Mouse (Mus musculus) gastrocnemius, postnatal 36 days (tissue): Measurements from ENCODE around the gene Cd6. TPM values are rescaled to one million over a fixed set of nuclear protein-coding genes. Genes with fewer than 3 reads are reported as not detected.

Experiments used
- DNase-seq, 2 experiments: peaks; one replicate each; pipeline ENCODE4 v3.0.0; 2022
- intact Hi-C: fragments of 180-260 bp; cut with DNase I; formaldehyde crosslinking; loops from one replicate; pipeline ENCODE4 v1.15.1; 2025
- total RNA-seq, 2 experiments: library from RNA; stranded (reverse); gene quantifications; 2 replicates each; pipeline ENCODE4 v1.2.3; 2021

Cd6 gene
- total RNA-seq, 2 experiments from 2014 or later = 0.87 TPM; not detected in 1

DNA sequence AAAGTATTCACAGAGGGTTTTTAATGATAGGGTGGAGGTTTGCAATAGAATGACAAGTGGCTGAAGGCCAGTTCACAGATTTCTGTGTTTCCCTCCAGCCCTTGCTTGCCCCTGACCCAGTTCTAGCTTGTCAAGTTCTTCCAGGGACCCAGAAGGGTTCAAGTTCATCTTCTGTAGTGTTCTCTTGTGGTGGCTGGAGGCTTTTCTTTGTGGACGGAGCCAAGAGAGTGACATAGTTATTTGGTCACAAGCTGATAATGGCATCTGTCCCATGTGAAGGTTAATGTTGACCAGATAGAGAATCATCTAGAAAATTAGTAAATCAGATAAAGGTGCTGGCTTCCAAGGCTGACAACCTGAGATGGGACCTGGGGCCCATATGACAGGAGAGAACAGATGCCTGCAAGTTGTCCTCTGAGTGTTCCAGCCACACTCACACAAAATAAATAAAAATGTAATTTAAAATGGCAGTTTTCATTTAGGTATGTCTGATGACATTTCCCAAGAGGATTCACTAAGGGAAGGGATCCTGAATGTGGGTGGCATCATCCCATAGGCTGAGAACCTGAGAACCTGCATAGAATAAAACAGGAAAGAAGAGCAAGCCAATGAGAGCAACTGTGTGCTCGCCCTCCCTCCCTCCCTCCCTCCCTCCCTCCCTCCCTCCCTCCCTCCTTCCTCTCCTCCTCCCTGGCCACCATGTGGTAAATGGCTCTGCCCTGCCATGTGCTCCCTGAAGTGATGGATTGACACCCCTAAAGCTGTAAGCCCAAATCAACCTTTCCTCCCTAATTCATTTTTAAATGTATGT, 24.8 kb downstream of the Cd6 start:
- no peak for DNase-seq
- intact Hi-C loops = no loop called here

DNA sequence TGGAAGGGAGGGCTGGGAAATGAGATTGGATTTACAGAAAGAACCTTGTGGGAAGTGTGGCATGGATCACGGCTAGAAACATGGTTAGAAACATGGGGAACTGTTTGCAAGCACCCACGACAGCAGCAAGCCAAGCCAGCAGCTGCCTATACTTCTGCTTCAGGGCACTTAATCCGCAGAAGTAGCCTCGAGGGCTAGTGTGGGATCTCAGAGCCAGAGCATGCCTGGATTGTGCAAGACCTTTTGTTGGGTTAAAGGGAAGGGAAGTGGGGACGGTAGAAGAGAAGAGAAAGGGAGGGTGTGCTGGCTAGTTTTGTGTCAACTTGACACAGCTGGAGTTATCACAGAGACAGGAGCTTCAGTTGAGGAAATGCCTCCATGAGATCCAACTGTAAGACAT, 26.1 kb downstream of the Cd6 start:
- no peak for DNase-seq
- intact Hi-C loops = no loop called here

DNA sequence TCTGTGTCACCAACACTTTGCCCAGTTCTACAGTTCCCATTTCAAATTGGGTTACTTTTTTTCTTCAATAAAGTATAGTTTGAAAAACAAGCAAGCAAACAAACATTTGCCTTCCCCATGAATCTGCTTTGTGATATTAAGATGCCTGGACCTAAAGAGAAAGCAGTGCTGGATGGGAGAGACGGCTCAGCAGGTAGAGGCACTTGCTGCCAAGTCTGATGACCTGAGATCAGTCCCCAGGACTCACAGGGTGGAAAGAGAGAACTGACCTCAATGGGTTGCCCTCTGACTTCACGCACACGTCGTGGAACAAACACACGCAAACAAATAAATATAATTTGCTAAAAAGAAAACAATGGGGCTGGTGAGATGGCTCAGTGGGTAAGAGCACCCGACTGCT, 28.0 kb downstream of the Cd6 start:
- no peak for DNase-seq

DNA sequence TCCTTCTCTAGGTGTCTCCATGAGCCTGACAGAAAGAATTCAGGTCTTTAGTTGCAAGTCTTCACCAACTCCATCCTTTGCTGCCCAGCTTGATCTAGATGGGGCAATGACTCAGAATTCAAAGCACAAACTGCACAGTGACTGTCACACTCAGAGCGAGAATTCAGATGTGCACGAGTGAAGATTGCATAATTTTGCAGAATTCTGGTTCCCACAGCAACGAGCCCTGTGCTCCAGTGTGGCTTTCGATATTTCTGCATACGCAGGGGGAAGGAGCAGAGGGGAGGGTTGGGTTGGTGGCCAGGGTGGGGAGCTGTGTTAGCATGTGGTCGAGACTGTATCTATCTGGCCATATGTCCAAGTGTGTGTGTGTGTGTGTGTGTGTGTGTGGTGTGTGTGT, 28.8 kb downstream of the Cd6 start:
- DNase-seq = no peak
- intact Hi-C loops = no loop called here

More for the DNA sequence above, 28.0 kb downstream of the Cd6 start:
- intact Hi-C loops = no loop called here

DNA sequence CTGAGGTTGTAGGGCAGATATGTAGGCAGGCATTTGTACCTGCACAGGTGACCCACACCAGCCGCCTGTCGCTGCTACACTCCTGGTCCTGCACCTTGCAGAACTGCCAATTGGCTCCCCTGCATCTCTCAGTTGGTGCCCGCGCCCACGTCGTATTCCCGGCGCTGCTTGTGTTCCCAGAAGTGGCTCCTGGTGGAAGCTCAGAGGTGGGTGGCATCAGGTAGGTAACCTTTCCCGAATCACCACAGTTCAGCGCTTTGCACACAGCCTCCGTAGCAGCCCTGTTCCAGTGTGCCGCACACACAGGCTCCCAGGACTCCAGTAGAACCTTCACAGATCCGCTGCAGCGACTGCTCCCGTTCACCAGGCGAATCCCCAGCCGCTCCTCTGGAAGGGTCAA, 30.7 kb downstream of the Cd6 start:
- intact Hi-C loops = no loop called here
- no peak for DNase-seq

DNA sequence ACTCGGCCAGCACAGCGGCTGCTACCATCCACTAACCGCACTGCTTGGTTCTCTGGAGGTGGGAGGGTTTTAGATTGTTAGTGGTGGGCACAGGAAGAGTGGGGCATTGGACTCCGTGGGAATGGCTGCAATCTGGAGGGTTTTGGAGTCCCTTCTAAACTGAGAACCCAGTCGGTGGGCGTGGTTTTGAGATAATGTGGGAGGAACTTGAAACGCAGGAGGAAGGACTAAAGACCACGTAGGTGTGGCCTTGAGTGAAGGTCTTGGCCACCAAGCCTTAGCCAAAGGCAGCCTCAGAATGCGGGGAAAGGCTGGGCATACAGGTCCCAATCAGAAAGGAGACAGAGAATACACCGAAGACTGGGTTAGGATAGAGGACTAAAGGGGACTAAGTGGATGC, 31.3 kb downstream of the Cd6 start:
- DNase-seq = no peak
- intact Hi-C loops = no loop called here

DNA sequence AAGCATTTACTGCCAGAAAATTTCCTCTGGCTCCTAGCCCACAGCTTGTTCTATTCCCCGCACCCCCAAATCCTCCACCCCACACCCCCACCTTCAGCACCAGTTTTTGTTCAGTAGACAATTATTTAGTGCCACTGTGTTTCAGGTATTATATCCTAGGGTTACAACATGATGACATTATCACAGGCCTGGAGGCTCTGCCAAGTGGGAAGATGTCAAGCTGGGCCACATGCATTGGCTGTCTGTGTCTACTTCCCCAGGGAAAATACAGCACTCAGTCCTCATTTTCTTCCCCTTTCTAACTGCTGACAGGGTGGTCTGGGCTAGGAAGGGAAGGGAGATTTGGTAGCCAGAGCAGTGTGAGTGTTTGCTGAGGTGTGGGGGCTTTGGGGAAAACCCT, 34.9 kb downstream of the Cd6 start:
- DNase-seq = no peak
- intact Hi-C loops = loop anchor here (5.0 kb wide), 1 partner anchor 68 kb away; no protein-coding TSS in a partner anchor

DNA sequence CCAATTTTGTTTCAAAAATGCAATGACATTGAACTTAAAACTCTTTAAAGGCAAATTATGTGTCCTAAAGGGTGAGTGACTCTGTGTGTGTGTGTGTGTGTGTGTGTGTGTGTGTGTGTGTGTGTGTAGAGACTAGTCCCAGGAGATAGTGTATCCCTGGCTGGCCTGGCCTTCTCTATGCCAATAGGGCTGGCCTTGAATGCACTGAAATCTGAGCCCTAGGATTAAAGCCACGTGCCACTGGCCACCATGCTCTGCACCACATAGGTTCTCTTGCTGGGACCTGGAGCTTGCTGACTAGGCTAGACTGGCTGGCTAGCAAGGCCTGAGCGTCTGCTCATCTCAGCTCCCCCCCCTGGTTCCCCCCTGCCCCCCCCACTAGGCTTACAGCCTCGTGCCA, 36.8 kb downstream of the Cd6 start:
- DNase-seq = peak; percentile 29 to 31
- intact Hi-C loops = loop anchor here (5.0 kb wide), 1 partner anchor 66 kb away; no protein-coding TSS in a partner anchor

DNA sequence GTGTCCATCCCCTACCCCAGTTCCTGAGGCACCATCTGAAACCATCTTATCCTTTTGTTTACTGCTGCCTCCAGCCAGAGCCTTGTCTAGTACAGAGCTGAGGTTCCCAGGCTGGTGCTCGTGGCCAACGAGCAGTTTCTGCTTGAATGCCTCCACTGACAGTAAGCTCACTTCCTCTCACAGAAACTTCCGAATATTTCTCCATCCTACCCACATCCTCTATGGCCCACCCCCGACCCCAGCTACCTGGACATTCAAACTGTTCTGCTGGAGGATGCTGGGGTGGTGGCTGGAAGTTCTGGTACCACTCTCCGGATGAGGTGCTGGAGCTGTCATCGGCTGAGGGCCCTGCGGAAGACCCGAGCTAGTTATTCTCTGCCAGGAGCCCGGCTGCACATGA, 39.5 kb downstream of the Cd6 start:
- DNase-seq = no peak
- intact Hi-C loops = loop anchor here (5.0 kb wide), 1 partner anchor 63 kb away; no protein-coding TSS in a partner anchor

DNA sequence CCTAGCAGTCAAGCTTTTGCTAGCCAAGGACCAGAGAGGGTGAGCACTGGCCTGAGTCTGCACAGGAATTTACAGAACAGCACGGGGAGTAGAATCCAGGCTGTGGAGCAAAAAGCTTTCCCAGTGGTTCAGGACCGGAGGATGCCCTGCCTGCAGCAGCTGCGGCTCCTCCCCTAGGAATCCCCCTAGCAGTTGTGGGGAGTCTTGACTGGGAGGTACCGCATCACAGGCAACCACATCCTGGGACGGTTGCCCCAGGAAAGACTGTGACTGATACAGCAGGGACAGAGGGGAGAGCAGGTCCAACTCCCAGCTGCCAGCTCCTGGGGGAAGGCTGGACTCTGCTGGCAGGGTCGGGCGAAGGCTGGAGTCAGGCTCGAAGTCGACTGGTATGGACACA, 41.6 kb downstream of the Cd6 start:
- no peak for DNase-seq
- intact Hi-C loops = no loop called here

DNA sequence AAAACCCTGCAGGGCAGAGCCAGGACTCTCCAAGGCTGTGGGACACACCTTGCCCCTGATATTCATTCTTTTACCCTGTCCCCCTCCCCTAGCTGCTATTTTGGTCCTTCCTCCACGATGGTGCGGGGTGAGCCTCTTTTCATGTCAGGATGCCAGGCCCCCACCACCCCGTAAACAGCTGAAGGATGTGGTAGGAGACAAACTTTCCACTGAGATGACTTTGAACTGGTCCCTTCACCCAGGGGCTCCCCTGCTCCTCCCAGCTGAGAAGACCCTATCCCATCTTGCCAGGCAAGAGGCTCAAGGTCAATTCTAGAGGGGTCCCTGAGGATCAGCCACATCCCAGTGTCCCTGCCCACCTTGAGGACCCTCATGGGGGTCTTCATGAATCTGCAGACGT, 42.5 kb downstream of the Cd6 start:
- intact Hi-C loops = no loop called here
- DNase-seq = no peak

DNA sequence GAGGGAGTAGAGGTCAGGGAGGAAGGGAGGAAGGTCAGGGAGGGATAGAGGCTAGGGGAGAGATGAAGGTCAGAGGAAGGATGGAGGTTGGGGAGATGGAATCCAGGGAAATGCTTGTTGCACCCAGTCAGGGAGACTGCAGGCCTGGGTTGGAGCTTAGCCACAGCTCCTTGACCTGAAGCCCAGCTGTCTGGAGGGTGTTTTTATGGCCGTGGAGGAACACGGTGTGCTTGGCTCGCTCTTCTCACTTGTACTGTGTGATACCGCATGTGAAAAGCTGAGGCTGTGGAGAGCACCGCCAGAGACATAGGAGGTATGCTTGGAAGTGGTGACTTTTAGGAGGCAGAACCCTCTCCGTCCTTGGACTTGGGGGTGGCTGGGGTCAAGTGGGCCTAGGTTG, 43.1 kb downstream of the Cd6 start:
- peak; percentile 46 to 58 for DNase-seq
- intact Hi-C loops = no loop called here

DNA sequence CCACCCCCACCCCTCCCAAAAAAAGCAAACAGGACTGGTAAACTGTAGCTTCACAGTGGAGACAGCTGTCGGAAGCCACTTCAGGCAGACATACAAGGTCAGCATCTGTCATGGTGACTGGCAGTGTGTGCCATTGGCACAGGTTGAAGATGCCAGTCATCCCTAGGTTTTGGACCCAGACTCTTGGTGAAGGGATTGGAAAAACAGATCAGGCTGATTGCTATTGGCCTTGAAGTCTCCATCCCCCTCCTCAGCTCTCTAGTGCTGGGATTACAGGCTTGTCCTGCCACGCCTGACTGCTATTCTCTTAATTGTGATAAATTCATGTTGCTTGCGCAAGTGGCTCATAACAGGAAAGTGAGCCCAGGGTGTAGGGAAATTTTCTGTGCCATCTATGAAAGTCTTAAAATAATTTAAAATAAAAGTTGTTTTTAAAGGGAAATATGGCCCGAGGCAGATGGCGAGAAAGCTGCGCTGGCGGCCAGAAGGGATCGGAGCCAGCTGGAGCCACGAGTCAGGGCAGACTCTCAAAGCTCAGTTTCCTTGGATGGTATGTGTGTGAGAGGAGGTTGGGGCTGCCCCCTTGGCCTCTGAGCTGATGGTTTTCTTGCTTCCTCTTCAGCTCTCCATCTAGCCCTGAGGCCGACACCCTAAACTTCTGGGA, 44.9 kb downstream of the Cd6 start:
- no peak for DNase-seq
- intact Hi-C loops = no loop called here

DNA sequence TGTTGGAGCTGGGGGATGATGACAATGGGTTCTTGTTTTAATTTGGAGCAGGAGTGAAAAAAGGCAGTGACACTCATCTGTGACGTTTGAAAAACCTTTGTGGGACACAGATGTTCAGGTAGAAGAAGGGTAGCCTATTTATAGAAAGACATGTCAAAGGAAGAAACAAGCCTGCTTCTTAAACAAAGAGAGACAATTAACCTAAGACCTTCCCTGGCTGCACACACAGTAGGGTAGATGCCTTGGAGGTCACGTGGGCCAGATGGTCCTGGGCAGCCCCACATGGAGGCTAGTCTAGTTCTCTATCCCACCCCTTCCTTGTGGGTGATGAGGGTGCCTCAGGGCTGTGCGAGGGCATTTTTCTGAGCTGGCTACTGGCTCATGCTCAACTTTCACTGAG, 45.8 kb downstream of the Cd6 start:
- intact Hi-C loops = no loop called here
- no peak for DNase-seq

DNA sequence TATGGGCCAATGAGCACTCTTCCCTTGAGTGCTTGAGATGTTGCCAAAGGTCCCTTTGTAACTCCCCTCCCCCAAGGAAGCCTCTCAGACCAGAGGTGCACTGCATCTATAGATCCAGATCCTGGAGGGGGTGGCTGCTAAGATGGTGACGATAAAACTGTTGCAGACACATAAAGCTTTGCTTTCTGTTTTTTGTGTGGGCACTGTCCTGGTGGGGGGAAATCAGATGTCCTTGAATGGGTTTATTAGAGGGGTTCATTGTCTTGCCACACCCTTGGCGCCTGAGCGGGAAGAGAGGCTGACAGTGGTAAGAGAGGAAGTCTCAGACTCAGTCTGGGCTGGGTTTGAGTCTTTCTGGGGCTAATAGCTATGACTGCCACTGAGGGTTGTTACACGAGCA, 46.7 kb downstream of the Cd6 start:
- DNase-seq = no peak
- intact Hi-C loops = no loop called here

DNA sequence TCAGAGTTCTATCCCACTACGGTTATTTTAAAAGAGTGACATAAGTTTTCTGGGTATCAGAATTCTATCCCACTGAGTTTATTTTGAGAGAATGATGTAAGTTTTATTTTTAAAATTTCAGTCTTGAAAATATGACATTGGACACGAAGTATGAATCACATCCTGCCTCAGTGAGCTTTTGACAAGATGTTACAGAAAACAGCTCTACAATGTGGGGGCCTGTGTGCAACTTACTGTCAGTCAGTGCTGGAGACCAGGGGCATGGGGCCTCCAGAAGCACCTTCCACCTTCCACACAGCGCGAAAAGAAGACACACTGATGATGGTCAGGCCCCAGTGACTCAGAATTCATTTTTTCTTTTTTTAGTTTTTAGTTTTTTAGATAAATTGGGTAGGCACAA, 48.2 kb downstream of the Cd6 start:
- DNase-seq = no peak
- intact Hi-C loops = no loop called here

DNA sequence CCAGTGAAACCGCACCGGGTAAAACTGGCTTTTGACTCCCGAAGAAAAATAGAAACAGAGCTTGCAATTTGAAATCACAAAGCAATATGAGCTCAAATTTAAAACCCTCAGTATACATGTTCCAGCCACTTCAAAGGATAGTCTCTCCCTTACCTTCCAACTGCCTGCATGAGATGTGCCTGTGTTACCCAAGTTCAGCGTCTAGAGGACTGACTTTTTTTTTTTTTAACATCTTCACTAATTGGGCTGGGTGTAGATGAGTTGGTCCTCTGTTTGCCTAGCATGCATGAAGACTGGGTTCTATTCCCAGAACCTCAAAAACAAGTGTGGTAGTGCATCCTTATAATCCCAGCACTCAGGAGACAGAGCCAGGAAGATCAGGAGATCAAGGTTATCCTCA, 53.0 kb downstream of the Cd6 start:
- no peak for DNase-seq
- intact Hi-C loops = no loop called here

DNA sequence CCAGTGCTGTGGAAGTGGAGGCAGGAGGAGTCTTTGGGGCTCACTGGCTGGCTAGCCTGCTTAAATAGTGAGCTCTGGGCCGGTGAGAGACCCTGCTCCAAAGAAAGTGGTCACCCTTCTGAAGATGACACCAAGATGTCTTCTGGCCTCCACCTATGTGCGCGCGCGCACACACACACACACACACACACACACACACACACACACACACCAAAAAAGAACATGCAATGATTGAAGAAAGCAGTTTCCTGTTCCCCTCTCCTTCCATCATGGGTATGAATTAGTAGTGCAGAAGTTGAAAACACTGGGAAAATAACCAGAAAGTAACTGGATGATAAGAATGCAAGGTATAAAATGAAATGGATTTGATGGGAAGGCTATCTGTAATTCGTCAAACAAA, 55.7 kb downstream of the Cd6 start:
- intact Hi-C loops = no loop called here
- DNase-seq = no peak

DNA sequence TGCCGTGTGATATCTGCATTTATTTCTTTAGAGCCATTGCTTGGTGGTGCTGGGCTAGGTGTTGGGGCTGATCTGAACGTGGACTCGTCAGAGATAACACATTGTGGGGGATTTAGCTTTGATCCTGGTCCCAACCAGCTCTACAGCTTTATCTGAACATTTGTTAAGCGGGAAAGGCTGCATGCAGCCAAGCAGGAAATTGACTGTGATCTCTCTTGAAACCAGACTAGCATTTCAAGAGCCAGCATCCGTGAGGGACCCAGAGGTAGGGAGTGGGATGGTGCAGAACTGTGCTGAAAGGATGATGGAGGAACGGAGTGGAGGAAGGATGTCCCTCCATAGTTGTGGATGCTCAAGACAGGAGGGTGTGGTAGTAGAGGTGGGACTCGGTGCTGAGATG, 56.5 kb downstream of the Cd6 start:
- intact Hi-C loops = no loop called here
- no peak for DNase-seq

DNA sequence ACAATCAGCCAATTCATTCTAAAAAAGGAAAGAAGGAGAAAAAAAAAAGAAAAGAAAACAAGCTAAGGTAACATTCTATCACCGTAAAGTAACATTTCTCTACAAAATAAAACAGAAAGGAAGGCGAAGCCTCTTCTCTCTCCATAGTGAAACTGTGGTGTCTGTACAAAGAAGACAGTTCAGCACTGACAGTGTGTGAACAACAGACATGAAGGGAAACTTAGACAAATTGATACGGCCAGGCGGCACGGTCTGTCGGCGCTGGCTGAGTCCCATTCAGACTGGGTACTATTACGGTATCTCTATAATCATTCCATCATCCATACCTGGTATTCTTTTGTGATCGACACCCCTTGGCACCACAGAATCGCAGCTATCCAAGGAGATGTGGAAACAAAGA, 57.0 kb downstream of the Cd6 start:
- no peak for DNase-seq
- intact Hi-C loops = no loop called here

DNA sequence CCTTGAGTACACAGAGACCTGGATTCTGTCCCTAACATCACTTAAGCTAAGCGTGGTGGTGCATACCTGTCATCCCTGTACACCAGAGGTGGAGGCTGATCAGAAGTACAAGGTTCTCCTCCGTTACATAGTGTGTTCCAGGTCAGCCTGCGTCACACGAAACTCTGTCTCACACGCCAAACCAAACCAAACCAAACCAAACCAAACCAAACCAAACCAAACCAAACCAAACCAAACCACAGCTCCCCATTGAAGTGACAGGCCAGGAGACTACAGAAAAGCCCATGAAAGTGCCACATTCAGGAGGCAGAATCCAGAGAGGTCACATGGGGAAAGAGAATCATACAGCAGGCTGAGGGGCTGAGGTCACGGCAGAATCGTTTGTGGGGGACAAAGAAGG, 57.9 kb downstream of the Cd6 start:
- intact Hi-C loops = no loop called here
- DNase-seq = no peak
